ENCODE assay signal across 7 mouse cellular contexts in the genomic region with DNA sequence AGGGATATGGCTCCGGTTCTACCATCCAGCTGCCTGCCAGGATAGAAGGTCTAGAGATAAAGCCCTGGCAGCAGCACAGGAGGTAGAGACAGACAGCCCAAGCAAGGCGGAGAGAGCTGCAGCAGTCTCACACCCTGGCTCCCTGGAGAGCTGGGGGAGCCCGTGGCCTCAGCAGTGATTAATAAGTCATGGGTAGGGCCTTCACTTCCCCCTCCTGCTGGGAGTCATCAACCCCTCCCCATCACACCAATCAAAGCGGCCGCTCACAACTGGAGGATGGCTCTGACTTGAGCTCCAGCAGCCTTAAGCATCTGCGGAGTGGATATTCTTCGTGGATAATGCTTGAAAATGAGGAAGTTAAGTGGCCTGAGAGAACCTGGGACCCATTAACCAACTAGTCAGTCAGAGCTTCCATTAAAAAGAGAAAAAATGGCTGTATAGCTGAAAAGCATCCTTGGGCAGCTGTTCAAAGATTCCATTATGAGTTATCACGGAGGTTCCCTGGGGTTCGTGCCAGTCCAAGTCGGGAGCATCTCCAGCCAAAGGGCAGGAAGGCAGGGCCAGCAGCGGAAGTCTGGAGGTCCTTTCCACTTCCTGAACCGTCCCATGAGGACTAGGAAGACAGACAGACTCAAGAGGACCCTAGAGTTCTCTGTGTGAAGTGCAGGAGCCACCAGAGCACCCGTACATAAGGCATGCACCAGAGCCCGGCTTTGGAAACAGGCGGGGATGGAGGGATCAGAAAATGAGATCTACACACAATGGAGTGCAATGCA. TPM values are rescaled to one million over a fixed set of nuclear protein-coding genes. Genes with fewer than 3 reads are reported as not detected.
A peak's percentile ranks its signal among the peaks of the same experiment; 100 is the strongest.
DNase-seq lines count a peak whose midpoint lies in the region; ATAC-seq and TF ChIP-seq lines count a peak whose summit lies in the region.

No protein-coding gene starts in this region.

- intact Hi-C loops in left cerebral cortex, adult 2 months (cut with DNase I) = no loop called here

- no peaks in the 10 kb centered on the region for H3K27me3 ChIP-seq in heart, embryonic 11.5 days (ENCODE audit: control insufficient read depth, insufficient read depth, low read length)
- no peaks in the 10 kb centered on the region for H3K27me3 ChIP-seq in kidney, embryonic 16.5 days (ENCODE audit: insufficient read depth, low read length)
- H3K27me3 ChIP-seq in neural tube, embryonic 12.5 days (replicated peaks) = no peaks in the 10 kb centered on the region

- ATAC-seq in heart, embryonic 11.5 days (replicated peaks; ENCODE audit: insufficient number of reproducible peaks, low FRiP score, low TSS enrichment) = no peak; the same call in 1 of the 2 replicates
- ATAC-seq in kidney, embryonic 16.5 days (ENCODE audit: low FRiP score, low TSS enrichment) = peak; percentile 69
- ATAC-seq in neural tube, embryonic 12.5 days (ENCODE audit: low FRiP score, low read depth) = peak; percentile 57; the same call in 1 of the 2 replicates

- no peak for TF ChIP-seq CTCF in left cerebral cortex, adult 2 months (IDR thresholded peaks at IDR 0.05)

- peak overlapping the region; percentile 48 for H3K4me2 ChIP-seq in heart, embryonic 11.5 days
- 0 out of 2 replicates have a peak overlapping the region, but pooled peaks have one; percentile 3 for H3K4me2 ChIP-seq in kidney, embryonic 16.5 days (replicated peaks; ENCODE audit: low read depth, low read length)
- H3K4me2 ChIP-seq in neural tube, embryonic 12.5 days (replicated peaks) = peak overlapping the region; percentile 12

- peak; percentile 35 for DNase-seq in Muller cell, postnatal 12 days (ENCODE audit: inconsistent ontology term)
- DNase-seq in adrenal gland, postnatal 10 days = peak; percentile 71
- DNase-seq in left cerebral cortex, adult 2 months (ENCODE audit: extremely low spot score in 1 of 2, low spot score in 2 of 2) = no peak
- no peak for DNase-seq in T-cell, adult 2 months (ENCODE audit: low spot score)

- no peak overlapping the region; the same call in 1 of the 2 replicates for H3K27ac ChIP-seq in heart, embryonic 11.5 days (ENCODE audit: low read depth, low read length)
- no peak overlapping the region for H3K27ac ChIP-seq in kidney, embryonic 16.5 days (ENCODE audit: low read length)
- no peak overlapping the region for H3K27ac ChIP-seq in neural tube, embryonic 12.5 days
- H3K27ac ChIP-seq in left cerebral cortex, adult 2 months = no peak overlapping the region

- H3K9ac ChIP-seq in heart, embryonic 11.5 days (ENCODE audit: low read depth, low read length) = no peak overlapping the region
- no peak overlapping the region for H3K9ac ChIP-seq in kidney, embryonic 16.5 days (replicated peaks; ENCODE audit: low read length)
- H3K9ac ChIP-seq in neural tube, embryonic 12.5 days = no peak overlapping the region

- H3K36me3 ChIP-seq in heart, embryonic 11.5 days (ENCODE audit: control insufficient read depth, insufficient read depth, low read length) = no peaks in the 10 kb centered on the region
- no peaks in the 10 kb centered on the region for H3K36me3 ChIP-seq in kidney, embryonic 16.5 days (ENCODE audit: insufficient read depth, low read length)
- no peaks in the 10 kb centered on the region for H3K36me3 ChIP-seq in neural tube, embryonic 12.5 days

- WGBS in heart, embryonic 11.5 days (ENCODE audit: insufficient replicate concordance) = 21% methylated on average over 15 of the region's 15 CpGs
- 33% methylated on average over 15 of the region's 15 CpGs for WGBS in kidney, embryonic 16.5 days
- WGBS in neural tube, embryonic 12.5 days = 33% methylated on average over 15 of the region's 15 CpGs

- no peaks in the 10 kb centered on the region for H3K9me3 ChIP-seq in heart, embryonic 11.5 days (replicated peaks; ENCODE audit: control insufficient read depth, low read length)
- no peaks in the 10 kb centered on the region for H3K9me3 ChIP-seq in kidney, embryonic 16.5 days (ENCODE audit: low read length)
- H3K9me3 ChIP-seq in neural tube, embryonic 12.5 days = no peaks in the 10 kb centered on the region

- H3K4me3 ChIP-seq in heart, embryonic 11.5 days (ENCODE audit: low read depth, low read length) = no peak overlapping the region
- no peak overlapping the region for H3K4me3 ChIP-seq in kidney, embryonic 16.5 days (ENCODE audit: low read length)
- no peak overlapping the region for H3K4me3 ChIP-seq in neural tube, embryonic 12.5 days
- H3K4me3 ChIP-seq in left cerebral cortex, adult 2 months = no peak overlapping the region

- H3K4me1 ChIP-seq in heart, embryonic 11.5 days (ENCODE audit: control insufficient read depth, insufficient read depth, low read length) = peaks cover 10% of the 10 kb centered on the region
- H3K4me1 ChIP-seq in kidney, embryonic 16.5 days (ENCODE audit: insufficient read depth, low read length) = peaks cover 25% of the 10 kb centered on the region
- peaks cover 12% of the 10 kb centered on the region for H3K4me1 ChIP-seq in neural tube, embryonic 12.5 days

RNA-seq across cellular contexts. Expression of gene Ldlrad3, which starts 19.4 kb away (rescaled TPM):
- 10 to 100 TPM; 11.6 to 13.8 TPM for total RNA-seq in adrenal gland, postnatal 10 days (2021)
- 19.0 and 19.2 TPM in 2 replicates for polyA plus RNA-seq in heart, embryonic 11.5 days (2014; fragmentation: Nextera tagmentation; extraction: Ambion mirVana)
- 38.3 and 42.5 TPM in 2 replicates for polyA plus RNA-seq in kidney, embryonic 16.5 days (2015; fragmentation: Nextera tagmentation; extraction: Ambion mirVana)
- polyA plus RNA-seq in neural tube, embryonic 12.5 days (2016; fragmentation: Nextera tagmentation; extraction: Ambion mirVana) = 53.1 and 57.9 TPM in 2 replicates
- 10 to 100 TPM in 1 of 2 experiments, 1 to 10 TPM in 1; 9.1 to 10.3 TPM for total RNA-seq in left cerebral cortex, adult 2 months (2021)

Comparison
In these comparisons a context has a peak if more than half of its experiments do, and no peak if none do; other contexts are left out.
1. DNase-seq: peak in Muller cell, postnatal 12 days (single experiment) and adrenal gland, postnatal 10 days (single experiment); none in left cerebral cortex, adult 2 months (0 of 2) and T-cell, adult 2 months (single experiment).
2. Peak in every context shown above with its lines, with median percentiles within 50 percentile points of each other: H3K4me2 ChIP-seq.